Mouse (Mus musculus) cerebellum, adult 8-10 months (tissue): ENCODE results near the gene Zbtb18.

Source experiments
- DNase-seq: peaks from one replicate; pipeline ENCODE4 v3.0.0; 2022

Gene Zbtb18

DNA sequence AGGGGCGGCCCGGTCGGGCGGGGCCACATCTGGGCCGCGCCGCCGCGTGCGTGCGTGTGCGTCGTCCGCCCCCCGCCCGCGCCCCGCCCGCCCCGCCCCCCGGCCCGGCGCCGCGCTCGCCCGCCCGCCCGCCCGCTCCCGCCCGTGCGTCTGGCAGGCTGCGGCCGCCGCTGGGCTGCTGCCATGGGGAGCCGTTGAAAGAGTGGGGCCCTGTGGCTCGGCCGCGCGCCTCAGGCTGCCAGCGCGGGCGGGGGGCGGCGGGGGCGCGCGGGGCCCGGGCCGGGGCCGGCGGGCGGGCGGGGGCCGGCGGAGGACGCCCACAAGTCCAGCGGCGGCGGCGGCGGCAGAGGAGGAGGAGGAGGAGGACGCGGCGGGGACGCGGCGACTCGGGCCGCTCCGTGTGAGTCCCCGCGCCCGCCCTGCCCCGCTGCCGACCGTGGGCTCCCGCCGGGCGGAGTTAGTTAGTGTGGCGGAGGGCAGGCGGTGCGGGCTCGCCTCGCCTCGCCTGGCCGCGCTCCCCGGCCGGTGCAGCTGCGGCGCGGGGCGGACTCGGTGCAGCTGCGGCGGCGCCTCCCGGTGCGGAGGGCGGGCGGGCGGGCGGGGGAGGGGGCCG, at the start of gene Zbtb18:
TSS of gene Zbtb18 (plus strand) at position 156 of the 613 bp plus-strand sequence.
- no peak for DNase-seq

DNA sequence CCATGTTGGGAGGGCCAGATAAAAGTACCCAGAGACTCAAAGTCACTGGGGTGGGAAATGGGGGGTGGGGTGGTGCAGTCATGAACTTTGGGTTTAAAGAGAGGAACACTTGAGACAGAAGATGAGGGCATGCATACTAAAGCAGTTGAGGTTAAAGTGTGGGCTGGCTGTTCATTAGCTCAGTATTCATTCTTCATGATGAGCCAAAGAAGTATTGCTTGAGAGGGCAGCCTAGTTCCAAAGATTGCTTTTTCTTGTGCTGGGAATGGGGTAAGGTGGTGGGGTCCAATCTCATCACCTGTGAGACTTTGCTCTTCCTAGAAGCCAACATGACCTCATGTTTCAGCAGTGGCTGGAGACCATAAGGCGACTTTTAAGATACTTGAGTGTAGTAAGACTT, 44.7 kb upstream of the Zbtb18 start:
- DNase-seq = no peak

- no peak for DNase-seq
Observed at GRCm38 (mm10) chr1:177405170-177405569, 37.0 kb upstream of the Zbtb18 start.

GRCm38 (mm10) chr1:177408690-177409089, 33.5 kb upstream of the Zbtb18 start:
- DNase-seq = peak; percentile 15

- no peak for DNase-seq
Observed at GRCm38 (mm10) chr1:177410769-177411348, 31.3 kb upstream of the Zbtb18 start.

DNA sequence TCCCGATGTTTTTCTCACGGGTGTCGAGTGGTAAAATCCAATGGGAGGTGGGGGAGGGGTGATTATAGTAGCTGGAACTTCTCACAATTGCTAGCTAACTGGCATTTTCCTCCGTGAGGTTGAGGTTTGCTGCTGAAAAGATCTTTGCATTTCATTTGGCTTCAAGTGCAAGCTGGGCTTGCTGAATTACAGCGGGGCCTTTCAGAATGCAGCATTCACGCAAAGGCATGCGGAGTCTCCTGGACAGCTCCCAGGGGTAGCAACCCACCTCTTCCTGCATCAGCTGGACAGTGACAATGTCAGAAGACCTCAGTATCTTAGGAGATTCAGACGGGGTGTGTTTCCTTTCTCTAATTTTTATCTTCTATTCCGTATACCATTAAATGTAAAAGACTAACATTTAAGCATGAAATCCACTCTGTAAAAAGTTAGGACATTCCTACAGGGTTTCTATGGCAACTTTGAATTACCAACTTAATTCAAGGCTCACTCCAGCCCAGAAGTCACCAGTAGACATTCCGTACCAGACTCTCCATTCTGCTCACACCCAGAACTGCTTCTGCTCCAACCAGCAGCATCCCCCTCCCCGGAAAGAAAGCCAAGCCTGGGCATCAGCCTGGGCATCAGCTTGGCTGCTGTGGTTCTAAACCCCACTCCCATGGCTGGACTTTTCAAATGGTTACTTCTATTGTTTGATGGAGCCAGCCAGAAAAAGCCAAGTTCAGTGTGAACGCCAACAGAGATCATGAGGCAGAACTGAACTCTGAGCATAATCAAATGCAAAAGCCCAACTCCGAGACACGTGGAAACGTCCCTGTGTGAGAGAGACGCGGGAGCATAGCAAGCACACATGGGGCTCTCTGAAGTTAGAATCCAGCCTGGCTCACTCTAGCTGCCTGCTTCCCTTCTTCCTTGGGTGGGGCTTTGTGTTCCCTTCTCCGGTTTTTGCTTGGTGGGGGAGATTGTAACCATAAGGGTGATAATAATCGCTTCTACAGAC, 30.5 kb upstream of the Zbtb18 start:
- no peak for DNase-seq

DNA sequence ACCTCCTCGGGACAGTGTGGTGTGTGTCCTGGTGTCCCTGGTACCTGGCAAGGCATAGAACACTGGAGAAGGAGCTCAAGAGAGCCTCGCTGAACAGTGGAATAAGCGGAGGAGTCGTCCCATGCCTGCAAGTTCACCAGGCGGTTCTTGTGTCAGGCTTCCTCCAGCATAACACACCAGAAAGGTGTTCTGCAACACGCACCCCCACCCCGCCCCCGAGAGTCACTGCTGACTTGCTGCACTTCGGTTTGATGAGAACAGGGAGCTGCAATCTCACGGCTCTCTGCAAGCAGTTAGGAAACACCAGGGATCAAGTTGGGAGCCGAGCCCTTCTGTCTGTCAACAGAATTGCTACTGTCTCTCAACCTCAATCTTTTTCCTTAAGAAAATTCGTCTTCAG, 22.8 kb upstream of the Zbtb18 start:
- no peak for DNase-seq

- DNase-seq = no peak
Observed at GRCm38 (mm10) chr1:177420126-177420525, 22.0 kb upstream of the Zbtb18 start.

- DNase-seq = no peak
Observed at GRCm38 (mm10) chr1:177427862-177428261, 14.3 kb upstream of the Zbtb18 start.

GRCm38 (mm10) chr1:177428338-177428737, 13.8 kb upstream of the Zbtb18 start:
- no peak for DNase-seq

- DNase-seq = no peak
Observed at GRCm38 (mm10) chr1:177429067-177429466, 13.1 kb upstream of the Zbtb18 start.

GRCm38 (mm10) chr1:177440411-177440810, 1.7 kb upstream of the Zbtb18 start:
- no peak for DNase-seq

DNA sequence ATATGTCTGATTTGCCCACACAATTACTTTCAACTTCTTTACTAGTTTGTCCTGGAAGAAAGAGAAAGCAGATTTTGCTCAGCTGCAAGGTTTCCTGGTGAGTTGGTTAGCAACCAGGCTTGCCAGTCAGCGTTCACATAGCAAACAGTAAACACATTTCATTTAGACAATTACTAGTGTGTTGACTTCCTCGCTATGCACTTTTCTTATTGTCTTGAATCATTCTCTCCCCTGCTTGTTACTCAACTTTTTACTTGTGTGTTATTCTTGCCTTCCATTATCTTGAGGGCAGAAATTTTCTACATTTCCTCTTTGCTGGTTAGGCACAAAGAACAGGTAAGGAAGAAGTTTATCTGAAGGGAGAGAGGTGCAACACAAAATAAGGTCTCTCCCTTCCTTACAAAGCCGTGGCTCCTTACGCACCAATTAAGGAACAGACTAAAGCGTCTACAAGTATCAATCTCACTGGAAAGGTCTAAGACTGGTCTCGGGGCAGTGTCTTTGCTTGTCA, 1.1 kb upstream of the Zbtb18 start:
- DNase-seq = no peak

- peak; percentile 97 for DNase-seq
Observed at GRCm38 (mm10) chr1:177441492-177442195, 507 bp upstream of the Zbtb18 start.

GRCm38 (mm10) chr1:177442821-177443723, 921 bp downstream of the Zbtb18 start:
- peak; percentile 59 for DNase-seq

DNA sequence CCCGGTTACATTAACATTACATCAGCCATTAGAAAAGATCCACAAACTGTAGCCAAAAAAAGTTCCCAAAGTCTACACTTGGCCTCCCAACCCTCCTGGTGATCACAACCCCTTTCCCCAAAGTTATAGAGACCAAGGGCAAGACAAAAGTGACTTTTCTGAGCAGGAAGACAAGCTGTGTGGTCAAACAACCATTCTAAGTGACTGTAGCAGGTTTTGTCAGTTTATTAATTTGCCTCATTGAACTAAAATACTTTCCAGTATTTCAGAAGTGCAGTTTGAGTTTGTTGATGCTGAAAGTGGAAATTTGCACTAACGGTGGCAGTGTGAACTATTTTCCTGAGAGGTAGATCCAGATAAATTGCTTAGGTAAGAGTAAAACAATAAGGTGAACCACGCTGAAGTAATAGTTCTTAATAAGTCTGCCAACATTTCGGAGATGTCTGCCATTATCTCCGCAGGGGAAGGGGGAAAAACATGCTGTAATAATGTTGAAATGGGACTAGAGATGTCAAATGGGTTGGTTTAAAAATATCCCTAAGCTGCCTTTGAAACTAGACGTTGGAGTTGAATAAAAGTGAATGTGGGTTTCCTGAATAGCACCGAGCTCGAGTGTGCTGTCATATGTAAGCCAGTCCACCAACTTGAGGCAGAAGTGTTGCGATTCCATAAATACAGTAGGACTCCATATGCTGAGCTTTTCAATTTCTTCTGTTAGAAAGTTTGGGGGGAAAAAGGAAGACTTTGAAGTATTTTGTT, 1.8 kb downstream of the Zbtb18 start:
- no peak for DNase-seq

DNA sequence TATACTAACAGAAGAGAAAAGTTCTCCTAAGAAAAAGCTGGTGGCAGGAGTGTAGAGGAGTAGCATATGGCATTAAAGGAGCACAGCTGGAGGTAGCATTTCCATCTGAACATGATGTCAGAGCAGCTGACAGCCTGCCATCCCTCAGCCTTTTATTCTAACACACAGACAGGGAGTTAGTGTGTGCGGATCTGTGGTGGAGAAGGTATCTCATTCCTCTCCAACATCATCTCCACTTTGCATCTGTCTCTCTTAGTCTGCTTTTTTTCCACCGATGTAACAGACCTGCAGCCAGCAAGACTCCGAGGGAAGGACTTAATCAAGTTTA, 2.3 kb downstream of the Zbtb18 start:
- DNase-seq = peak; percentile 72

DNA sequence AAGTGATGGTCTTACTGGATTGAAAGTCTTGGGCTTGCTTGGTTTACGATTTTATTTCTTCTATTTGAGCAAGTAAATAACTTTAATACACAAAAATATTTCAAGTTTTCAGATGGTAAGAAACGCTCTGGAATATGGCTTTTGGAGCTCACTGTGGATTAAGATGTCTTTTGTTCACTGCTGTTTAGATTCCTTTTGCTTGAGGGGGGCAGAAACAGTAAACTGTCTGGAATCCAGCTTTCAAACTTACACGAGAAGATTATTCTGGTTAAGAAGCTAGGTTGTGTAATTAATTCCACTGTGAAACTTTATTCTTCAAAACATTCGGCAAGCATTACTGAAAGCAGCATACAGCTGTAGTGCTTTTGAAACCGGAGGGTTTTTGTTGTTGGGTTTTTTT, 2.8 kb downstream of the Zbtb18 start:
- no peak for DNase-seq

- DNase-seq = no peak
Observed at GRCm38 (mm10) chr1:177445461-177446130, 3.4 kb downstream of the Zbtb18 start.

DNA sequence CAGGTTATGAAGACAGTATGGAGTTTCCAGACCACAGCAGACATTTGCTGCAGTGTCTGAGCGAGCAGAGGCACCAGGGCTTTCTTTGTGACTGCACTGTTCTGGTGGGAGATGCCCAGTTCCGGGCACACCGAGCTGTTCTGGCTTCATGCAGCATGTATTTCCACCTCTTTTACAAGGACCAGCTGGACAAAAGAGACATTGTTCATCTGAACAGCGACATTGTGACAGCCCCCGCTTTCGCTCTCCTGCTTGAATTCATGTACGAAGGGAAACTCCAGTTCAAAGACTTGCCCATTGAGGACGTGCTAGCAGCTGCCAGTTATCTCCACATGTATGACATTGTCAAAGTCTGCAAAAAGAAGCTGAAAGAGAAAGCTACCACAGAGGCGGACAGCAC, 4.9 kb downstream of the Zbtb18 start:
- peak; percentile 63 for DNase-seq
